Mouse (Mus musculus) bone marrow macrophage, adult 2 months (primary cell): ENCODE results near the gene Atg101. TPM values are rescaled to one million over a fixed set of nuclear protein-coding genes. Genes with fewer than 3 reads are reported as not detected.

Experiments
- H3K27ac ChIP-seq: 2 replicates; pipeline ENCODE4 v1.5.1; 2012; ENCODE audit warnings: low read depth, low read length; ENCODE audit not compliant: insufficient read depth
- H3K4me1 ChIP-seq: 2 replicates; pipeline ENCODE4 v1.6.1; 2012; ENCODE audit warnings: low read length; ENCODE audit not compliant: control insufficient read depth, insufficient read depth
- H3K4me3 ChIP-seq: 2 replicates; pipeline ENCODE4 v1.5.1; 2012; ENCODE audit warnings: mild to moderate bottlenecking, low read length, moderate library complexity; ENCODE audit not compliant: insufficient read depth
- CTCF ChIP-seq: IDR thresholded peaks from 2 replicates; pipeline ENCODE4 v1.5.1; 2012; ENCODE audit warnings: low read depth, mild to moderate bottlenecking, low read length, moderate library complexity
- POLR2A ChIP-seq: IDR thresholded peaks from 2 replicates; pipeline ENCODE4 v1.6.1; 2012; ENCODE audit warnings: mild to moderate bottlenecking, low read depth, low read length, borderline replicate concordance
- polyA plus RNA-seq: library from polyadenylated mRNA; stranded (reverse); fragments of >200 nt; gene quantifications from 2 replicates; pipeline ENCODE4 v1.2.4, GENCODE M21; 2012; ENCODE audit not compliant: missing spikeins, insufficient read depth, insufficient read length

Atg101 gene
- polyA plus RNA-seq, 1 experiment: 36.4 TPM

- Histone ChIP-seq H3K4me1 (peaks cover 33% of the 10 kb centered on the region), H3K27ac (no peak overlapping the region)
- TF ChIP-seq CTCF (no peak), POLR2A (peak; percentile 30; the same call in 1 of the 2 replicates)
These were observed 17.7 kb upstream of the Atg101 start for GRCm38 (mm10) chr15:101266132-101266963.

GRCm38 (mm10) chr15:101267053-101268032 is 16.7 kb upstream of the Atg101 start:
- Histone ChIP-seq H3K4me1 (peaks cover 26% of the 10 kb centered on the region), H3K27ac (no peak overlapping the region), H3K4me3 (peak overlapping the region; percentile 88)
- TF ChIP-seq POLR2A (no peak), CTCF (no peak)

More at GRCm38 (mm10) chr15:101266132-101266963, 17.7 kb upstream of the Atg101 start:
- H3K4me3 ChIP-seq: peak overlapping the region; percentile 88

- TF ChIP-seq POLR2A (no peak), CTCF (no peak)
- Histone ChIP-seq H3K27ac (no peak overlapping the region), H3K4me1 (peaks cover 9% of the 10 kb centered on the region), H3K4me3 (no peak overlapping the region)
These were observed 13.8 kb upstream of the Atg101 start for GRCm38 (mm10) chr15:101270101-101270820.

- no peak for TF ChIP-seq POLR2A
- TF ChIP-seq CTCF: no peak
- H3K4me1 ChIP-seq: peaks cover 2% of the 10 kb centered on the region
- no peak overlapping the region for H3K4me3 ChIP-seq
- no peak overlapping the region for H3K27ac ChIP-seq
These were observed 13.0 kb upstream of the Atg101 start for GRCm38 (mm10) chr15:101271107-101271506.

DNA sequence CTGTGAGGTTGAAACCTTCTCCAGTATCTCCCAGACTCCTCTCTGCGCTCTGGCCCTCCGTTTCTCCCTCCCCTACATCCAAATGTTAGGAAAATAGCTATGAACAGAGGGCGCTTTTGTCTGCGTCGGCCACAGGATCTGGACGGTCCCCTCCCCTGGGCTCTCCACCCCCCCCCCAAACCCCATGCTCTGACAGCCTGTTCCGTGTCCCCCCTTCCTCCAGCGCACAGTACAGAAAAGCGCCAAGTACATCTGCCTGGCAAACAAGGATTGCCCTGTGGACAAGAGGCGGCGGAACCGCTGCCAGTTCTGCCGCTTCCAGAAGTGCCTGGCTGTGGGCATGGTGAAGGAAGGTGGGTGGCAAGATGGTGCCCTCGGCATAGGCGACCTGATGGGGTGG is 12.6 kb upstream of the Atg101 start:
- Histone ChIP-seq H3K4me3 (no peak overlapping the region), H3K4me1 (no peaks in the 10 kb centered on the region), H3K27ac (no peak overlapping the region)
- no peak for TF ChIP-seq CTCF
- TF ChIP-seq POLR2A: no peak

- H3K27ac ChIP-seq: no peak overlapping the region
- no peak overlapping the region for H3K4me3 ChIP-seq
- peaks cover 4% of the 10 kb centered on the region; the same call in 1 of the 2 replicates for H3K4me1 ChIP-seq
- TF ChIP-seq CTCF: no peak
- TF ChIP-seq POLR2A: no peak
These were observed 9.7 kb upstream of the Atg101 start for GRCm38 (mm10) chr15:101274380-101274779.

- H3K4me1 ChIP-seq: peaks cover 4% of the 10 kb centered on the region; the same call in 1 of the 2 replicates
- TF ChIP-seq POLR2A (no peak), CTCF (no peak)
These were observed 6.6 kb upstream of the Atg101 start for GRCm38 (mm10) chr15:101277351-101277899.

DNA sequence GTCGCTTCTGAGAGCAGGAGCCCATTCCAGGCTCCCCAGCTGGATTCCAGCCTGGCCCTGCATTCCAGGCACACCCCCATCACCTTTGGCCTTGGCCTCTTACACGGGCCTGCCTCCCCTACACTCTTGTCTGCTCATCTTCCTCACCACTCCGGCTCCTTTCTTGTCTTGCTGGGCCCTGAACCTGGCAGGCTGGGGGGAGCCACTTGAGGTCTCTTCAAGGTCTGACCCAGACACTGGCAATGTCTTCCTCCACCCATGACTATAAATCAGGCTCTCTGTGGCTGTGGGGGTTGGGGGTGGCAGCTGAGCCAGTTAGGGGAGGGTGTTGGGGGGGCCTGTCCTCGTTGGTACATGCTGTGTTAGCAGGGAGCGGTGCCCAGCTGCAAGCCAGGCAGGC is 5.5 kb upstream of the Atg101 start:
- Histone ChIP-seq H3K27ac (no peak overlapping the region), H3K4me3 (no peak overlapping the region), H3K4me1 (peaks cover 8% of the 10 kb centered on the region; the same call in 1 of the 2 replicates)
- no peak for TF ChIP-seq POLR2A
- TF ChIP-seq CTCF: no peak

More at GRCm38 (mm10) chr15:101277351-101277899, 6.6 kb upstream of the Atg101 start:
- Histone ChIP-seq H3K27ac (no peak overlapping the region), H3K4me3 (no peak overlapping the region)
